Mouse (Mus musculus) intestine, embryonic 14.5 days (tissue): ENCODE data around the gene E2f4. TPM values are rescaled to one million over a fixed set of nuclear protein-coding genes. Genes with fewer than 3 reads are reported as not detected.
A peak's percentile ranks its signal among the peaks of the same experiment; 100 is the strongest.

Source experiments
- ATAC-seq: fragments of 200-750 bp; cut with Nextera tagmentation; replicated peaks from 2 replicates; pipeline ENCODE4 v1.8.0; 2017; ENCODE audit warnings: low read depth, moderate number of reproducible peaks, moderate TSS enrichment, moderate library complexity; ENCODE audit not compliant: low FRiP score, low TSS enrichment
- DNase-seq: peaks from one replicate; pipeline ENCODE4 v3.0.0-alpha.2; 2018; ENCODE audit warnings: low spot score
- H3K27ac ChIP-seq: fragments of 300-500 bp; sonication (generic); 2 replicates; pipeline ENCODE4 v1.5.1; 2014; ENCODE audit warnings: low read depth, mild to moderate bottlenecking, control low read depth
- H3K27me3 ChIP-seq: fragments of 300-500 bp; sonication (generic); replicated peaks from 2 replicates; pipeline ENCODE4 v1.6.1; 2014; ENCODE audit warnings: low read length, control low read depth; ENCODE audit not compliant: control insufficient read depth, insufficient read depth
- H3K36me3 ChIP-seq: fragments of 300-500 bp; sonication (generic); 2 replicates; pipeline ENCODE4 v1.6.1; 2014; ENCODE audit warnings: low read length, control low read depth; ENCODE audit not compliant: control insufficient read depth, insufficient read depth
- H3K4me1 ChIP-seq: fragments of 300-500 bp; sonication (generic); replicated peaks from 2 replicates; pipeline ENCODE4 v1.6.1; 2014; ENCODE audit warnings: low read length, control low read depth, mixed read lengths; ENCODE audit not compliant: control insufficient read depth, insufficient read depth
- H3K4me2 ChIP-seq: fragments of 300-500 bp; sonication (generic); 2 replicates; pipeline ENCODE4 v1.6.1; 2014; ENCODE audit warnings: low read length
- H3K4me3 ChIP-seq: fragments of 300-500 bp; sonication (generic); 2 replicates; pipeline ENCODE4 v1.5.1; 2014; ENCODE audit warnings: low read depth, low read length, control low read depth, mixed read lengths
- H3K9ac ChIP-seq: fragments of 300-500 bp; sonication (generic); 2 replicates; pipeline ENCODE4 v1.6.1; 2014; ENCODE audit warnings: mild to moderate bottlenecking, low read length
- H3K9me3 ChIP-seq: fragments of 300-500 bp; sonication (generic); 2 replicates; pipeline ENCODE4 v1.6.1; 2016; ENCODE audit warnings: low read length, control low read depth; ENCODE audit not compliant: control insufficient read depth
- WGBS: fragments of 180-500 bp; shearing (Covaris S2); extraction: QIAGEN DNeasy Blood & Tissue Kit; methylation state at CpG from one replicate; pipeline ENCODE4 v1.1.7; 2014; 5-methylcytosine and 5-hydroxymethylcytosine counted together
- polyA plus RNA-seq: library from polyadenylated mRNA; unstranded; fragments of >200 nt; fragmentation: Nextera tagmentation; extraction: Ambion mirVana; gene quantifications from 2 replicates; pipeline ENCODE4 v1.2.1, GENCODE M21; 2014

Gene E2f4
- 114 and 119 TPM in 2 replicates for polyA plus RNA-seq

DNA sequence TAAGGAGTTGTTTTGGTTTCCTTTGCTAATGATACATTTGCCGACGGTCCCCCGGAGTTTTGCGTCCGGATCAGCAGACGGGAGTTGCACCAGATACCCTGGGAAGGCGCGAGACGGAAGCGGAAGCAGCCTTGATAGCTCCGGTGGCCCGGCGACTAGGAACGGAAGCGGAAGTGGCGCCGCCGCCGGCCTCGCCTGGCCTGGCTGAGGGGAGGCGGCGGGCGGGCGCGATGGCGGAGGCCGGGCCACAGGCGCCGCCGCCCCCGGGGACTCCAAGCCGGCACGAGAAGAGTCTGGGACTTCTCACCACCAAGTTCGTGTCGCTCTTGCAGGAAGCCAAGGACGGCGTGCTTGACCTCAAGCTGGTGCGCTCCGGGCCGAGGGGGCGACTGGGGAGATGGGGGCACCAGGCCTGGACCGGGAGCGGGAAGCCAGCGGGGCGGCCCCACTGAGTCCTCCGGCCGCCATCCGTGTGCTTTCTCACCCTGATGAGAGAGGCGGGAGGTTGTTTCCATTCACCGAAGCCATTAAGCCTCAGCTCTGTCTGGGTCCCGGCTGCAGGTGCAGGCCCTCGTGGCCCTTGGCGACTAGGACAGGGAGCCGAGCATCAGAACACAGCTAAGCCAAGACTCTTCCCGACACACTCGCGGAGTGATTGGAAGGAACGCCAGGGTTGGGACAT lies at the start of gene E2f4:
TSS of gene E2f4 (plus strand) at position 153 of the 682 bp plus-strand sequence.
- Histone ChIP-seq H3K27ac (peak within 1 kb of the TSS; percentile 17; the same call in 1 of the 2 replicates), H3K36me3 (peaks cover 39% of the 10 kb centered on the region), H3K9me3 (no peaks in the 10 kb centered on the region), H3K4me3 (peak within 1 kb of the TSS; percentile 59), H3K4me2 (peak within 1 kb of the TSS; percentile 94), H3K9ac (peak within 1 kb of the TSS; percentile 63), H3K27me3 (no peaks in the 10 kb centered on the region), H3K4me1 (peaks cover 17% of the 10 kb centered on the region)
- peak; percentile 90 for DNase-seq
- ATAC-seq, result peak; percentile 86
- 0% methylated on average over 58 of the region's 58 CpGs for WGBS

DNA sequence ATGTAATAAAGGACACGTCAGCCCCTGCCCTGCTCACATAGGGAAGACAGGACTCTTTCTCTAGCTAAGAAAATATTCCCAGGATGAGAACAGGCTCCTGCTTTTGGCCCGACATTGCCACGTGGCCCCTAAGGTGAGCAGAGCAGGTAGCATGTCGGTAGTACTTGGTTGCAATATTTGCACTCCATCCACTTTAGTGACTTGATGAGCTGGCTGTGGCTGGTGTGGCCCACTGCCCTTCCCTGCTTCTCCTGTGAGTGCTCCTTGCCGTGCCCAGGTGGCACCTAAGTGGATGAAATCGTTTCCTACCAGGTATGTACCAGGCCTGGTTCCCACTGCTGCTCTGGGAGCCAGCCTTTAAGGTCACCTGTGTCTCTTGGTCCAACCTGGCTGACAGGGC lies 45.5 kb upstream of the E2f4 start:
- Histone ChIP-seq H3K27me3 (no peaks in the 10 kb centered on the region), H3K36me3 (peaks cover 65% of the 10 kb centered on the region), H3K4me2 (no peak overlapping the region), H3K4me1 (peaks cover 16% of the 10 kb centered on the region), H3K9ac (no peak overlapping the region), H3K4me3 (no peak overlapping the region), H3K9me3 (no peaks in the 10 kb centered on the region), H3K27ac (no peak overlapping the region)
- DNase-seq, result no peak
- ATAC-seq, result no peak
- WGBS, result 88% methylated on average over 6 of the region's 6 CpGs

- H3K4me2 ChIP-seq, result peak overlapping the region; percentile 91; the same call in 1 of the 2 replicates
- no peak for ATAC-seq
- H3K36me3 ChIP-seq, result peaks cover 55% of the 10 kb centered on the region
- no peak overlapping the region for H3K27ac ChIP-seq
- no peak overlapping the region for H3K9ac ChIP-seq
- WGBS, result 84% methylated on average over 10 of the region's 10 CpGs
- no peak for DNase-seq
- H3K9me3 ChIP-seq, result no peaks in the 10 kb centered on the region
- H3K27me3 ChIP-seq, result peaks cover 4% of the 10 kb centered on the region; the same call in 1 of the 2 replicates
- H3K4me1 ChIP-seq, result peaks cover 16% of the 10 kb centered on the region
- H3K4me3 ChIP-seq, result no peak overlapping the region; the same call in 1 of the 2 replicates
These were observed 44.6 kb upstream of the E2f4 start for GRCm38 (mm10) chr8:105252680-105253537.

- H3K36me3 ChIP-seq, result peaks cover 47% of the 10 kb centered on the region
- peak overlapping the region; percentile 76; the same call in 1 of the 2 replicates for H3K9ac ChIP-seq
- peak overlapping the region; percentile 91 for H3K4me2 ChIP-seq
- no peaks in the 10 kb centered on the region for H3K9me3 ChIP-seq
- H3K27me3 ChIP-seq, result peaks cover 13% of the 10 kb centered on the region
- WGBS, result 38% methylated on average over 20 of the region's 20 CpGs
- DNase-seq (no peak), ATAC-seq (peak; percentile 10; the same call in 1 of the 2 replicates)
- H3K4me1 ChIP-seq, result peaks cover 16% of the 10 kb centered on the region
- peak overlapping the region; percentile 84; the same call in 1 of the 2 replicates for H3K27ac ChIP-seq
- peak overlapping the region; percentile 62 for H3K4me3 ChIP-seq
These were observed 43.7 kb upstream of the E2f4 start for GRCm38 (mm10) chr8:105253766-105254151.

GRCm38 (mm10) chr8:105254152-105254965 lies 43.1 kb upstream of the E2f4 start:
- Histone ChIP-seq H3K9ac (peak overlapping the region; percentile 76), H3K27me3 (peaks cover 19% of the 10 kb centered on the region), H3K4me2 (peak overlapping the region; percentile 91), H3K36me3 (peaks cover 41% of the 10 kb centered on the region), H3K4me1 (peaks cover 22% of the 10 kb centered on the region), H3K9me3 (no peaks in the 10 kb centered on the region), H3K27ac (peak overlapping the region; percentile 84), H3K4me3 (peak overlapping the region; percentile 62)
- DNase-seq, result peak; percentile 95
- peak; percentile 86 for ATAC-seq
- under 1% methylated on average over 72 of the region's 74 CpGs for WGBS

DNA sequence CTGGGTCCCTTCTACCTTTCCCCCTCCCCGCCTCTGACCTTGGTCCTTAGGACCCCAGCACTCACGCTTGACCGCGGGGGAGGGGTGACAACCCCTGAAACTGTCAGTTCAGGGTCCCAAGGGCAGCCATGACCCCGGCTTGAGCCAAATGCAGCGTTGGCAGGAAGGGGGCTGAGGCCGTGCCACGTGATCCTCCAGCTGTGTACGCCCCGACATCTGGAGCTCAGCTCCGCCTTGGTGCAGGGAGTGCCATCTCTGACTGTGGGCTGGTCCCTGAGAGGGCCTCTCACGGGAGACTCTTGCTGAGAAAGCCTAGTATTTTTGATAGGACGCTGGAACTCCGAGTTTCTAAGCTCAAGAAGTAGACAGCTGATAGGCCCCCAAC lies 42.5 kb upstream of the E2f4 start, which contains the start of gene B3gnt9:
TSS of gene B3gnt9 (minus strand) at position 188 of the 385 bp plus-strand sequence.
- DNase-seq (peak; percentile 80), ATAC-seq (peak; percentile 72)
- H3K27ac ChIP-seq, result peak within 1 kb of the TSS; percentile 84
- no peaks in the 10 kb centered on the region for H3K9me3 ChIP-seq
- peaks cover 26% of the 10 kb centered on the region for H3K4me1 ChIP-seq
- H3K36me3 ChIP-seq, result peaks cover 35% of the 10 kb centered on the region
- peaks cover 25% of the 10 kb centered on the region for H3K27me3 ChIP-seq
- H3K4me3 ChIP-seq, result peak within 1 kb of the TSS; percentile 62
- H3K4me2 ChIP-seq, result peak within 1 kb of the TSS; percentile 91
- H3K9ac ChIP-seq, result peak within 1 kb of the TSS; percentile 76
- 2% methylated on average over 14 of the region's 14 CpGs for WGBS

GRCm38 (mm10) chr8:105257318-105258114 lies 39.9 kb upstream of the E2f4 start:
- Histone ChIP-seq H3K9ac (no peak overlapping the region), H3K4me1 (peaks cover 29% of the 10 kb centered on the region), H3K4me2 (no peak overlapping the region), H3K4me3 (no peak overlapping the region), H3K36me3 (peaks cover 10% of the 10 kb centered on the region), H3K9me3 (no peaks in the 10 kb centered on the region), H3K27ac (no peak overlapping the region), H3K27me3 (peaks cover 37% of the 10 kb centered on the region)
- 77% methylated on average over 7 of the region's 7 CpGs for WGBS
- DNase-seq (no peak), ATAC-seq (no peak)
